Mouse (Mus musculus) telencephalon, adult 2 months (tissue): ENCODE measurements at regions not wholly inside any gene's neighbourhood (a gene's known extent, or its start where the extent isn't known, plus 50 kb on each side); places are given as distances from the start of the nearest gene placed in this dataset.

Experiments
- DNase-seq: peaks from one replicate; pipeline ENCODE4 v3.0.0-alpha.2; 2011; ENCODE audit warnings: low read depth, low spot score

DNA sequence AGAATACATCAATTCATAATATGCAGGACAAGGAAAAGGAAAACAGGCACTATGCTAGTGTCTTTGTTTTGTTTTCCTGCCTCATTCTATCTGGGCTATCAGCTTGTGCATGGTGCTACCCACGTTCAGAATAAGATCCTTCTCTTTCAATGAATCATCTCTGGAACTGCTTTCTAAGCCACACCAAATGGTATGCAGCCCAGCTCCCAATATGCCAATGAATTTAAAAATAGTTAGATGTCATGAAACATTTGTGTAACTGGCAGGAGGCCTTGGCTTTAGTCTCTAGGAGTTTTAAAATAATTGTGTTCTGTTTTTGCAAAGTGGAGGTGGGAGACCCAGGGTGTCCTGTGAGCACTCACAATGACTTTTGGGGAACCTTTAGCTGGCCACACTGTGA lies 603.1 kb upstream of the Sema6d start:
- DNase-seq, result no peak

DNA sequence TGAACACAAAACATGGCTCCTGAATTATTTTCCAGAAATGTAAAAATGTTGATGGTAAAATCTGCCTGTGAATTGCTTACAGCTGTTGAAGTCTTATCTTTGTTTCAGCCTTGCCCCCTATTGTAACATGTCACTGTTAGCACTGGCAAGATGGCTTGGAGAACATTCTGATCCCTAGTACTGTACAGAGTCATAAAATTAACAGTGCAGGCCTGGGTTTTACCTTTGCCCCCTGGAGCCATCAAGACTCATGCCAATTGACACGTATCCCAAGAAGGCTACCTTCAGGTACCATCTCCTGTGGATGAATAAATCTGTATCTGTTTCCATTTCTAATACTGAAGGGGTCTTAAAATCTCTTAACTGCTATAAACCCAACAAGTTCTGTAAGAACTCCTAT lies 583.6 kb upstream of the Sema6d start:
- no peak for DNase-seq

DNA sequence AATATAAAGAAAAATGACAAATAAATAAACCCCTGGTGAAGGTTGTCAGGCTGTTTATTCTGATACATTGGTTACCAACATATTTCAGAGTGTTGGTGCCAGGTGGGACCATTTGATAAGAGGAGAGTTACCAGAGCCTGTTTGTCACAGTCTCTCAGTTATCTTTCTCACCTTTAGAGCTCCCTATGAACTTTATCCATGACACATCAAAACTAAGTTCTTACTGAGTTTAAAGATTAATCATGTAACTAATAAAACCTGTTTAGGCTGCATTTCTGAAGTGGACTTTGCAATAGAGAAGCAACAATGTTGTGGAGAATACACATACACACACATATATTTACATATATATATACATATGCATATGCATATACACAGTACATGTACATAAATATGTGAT lies 582.7 kb upstream of the Sema6d start:
- no peak for DNase-seq

DNA sequence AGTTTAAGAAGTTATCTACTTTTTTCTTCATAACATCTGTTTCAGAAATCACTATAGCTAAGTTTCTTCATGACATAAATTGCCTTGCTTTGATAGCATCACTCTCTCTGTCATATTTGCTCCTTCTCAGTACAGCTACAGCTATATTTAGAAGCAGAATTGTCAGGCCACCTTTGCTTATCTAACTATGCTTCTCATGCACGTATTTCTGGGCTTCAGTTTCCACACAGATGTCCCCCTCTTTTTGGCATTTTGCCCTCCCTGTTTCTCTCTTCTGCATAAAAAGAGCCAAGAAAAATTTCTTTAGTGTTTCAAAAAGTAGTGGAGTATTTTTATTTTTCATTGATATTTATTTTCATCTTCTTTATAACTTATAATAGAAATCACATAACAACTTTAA lies 560.9 kb upstream of the Sema6d start:
- peak; percentile 16 for DNase-seq

DNA sequence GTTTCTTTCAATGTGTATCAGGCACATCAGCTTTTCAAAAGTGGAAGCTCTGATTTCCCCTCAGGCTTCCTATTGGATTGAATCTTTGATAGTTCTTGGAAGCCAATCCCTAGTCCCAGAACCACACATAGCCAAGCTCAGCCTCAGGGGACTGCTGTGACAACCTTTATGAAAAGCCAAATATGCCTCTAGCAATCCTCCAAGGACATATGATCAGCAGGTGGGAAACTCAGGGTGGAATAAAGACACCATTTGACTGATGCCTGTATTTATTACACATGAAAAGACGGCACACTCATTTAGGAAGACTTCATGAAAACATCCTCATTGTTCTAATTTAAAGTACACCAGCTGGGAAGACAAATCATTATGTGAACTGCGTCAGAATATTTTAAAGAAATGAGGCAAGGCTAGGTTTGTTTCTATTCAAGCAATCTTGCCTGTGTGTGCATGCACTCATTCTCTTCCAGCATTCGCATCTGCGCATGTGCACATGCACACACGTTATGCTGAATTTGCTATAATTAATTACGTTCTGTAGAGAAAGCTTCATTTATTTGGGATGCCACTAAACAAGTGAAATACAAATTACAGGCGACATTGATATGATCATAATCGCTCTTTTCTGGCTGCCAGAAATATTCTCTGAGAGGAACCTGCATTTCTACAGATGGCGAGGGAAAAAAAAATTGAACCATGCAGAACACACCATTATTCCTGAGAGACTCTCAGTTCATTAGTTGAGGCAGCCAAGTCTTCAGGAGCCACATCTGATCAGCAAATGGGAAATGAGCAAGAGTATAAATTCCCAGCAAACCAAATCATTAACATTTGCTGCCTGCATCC lies 556.6 kb upstream of the Sema6d start:
- peak; percentile 34 for DNase-seq

DNA sequence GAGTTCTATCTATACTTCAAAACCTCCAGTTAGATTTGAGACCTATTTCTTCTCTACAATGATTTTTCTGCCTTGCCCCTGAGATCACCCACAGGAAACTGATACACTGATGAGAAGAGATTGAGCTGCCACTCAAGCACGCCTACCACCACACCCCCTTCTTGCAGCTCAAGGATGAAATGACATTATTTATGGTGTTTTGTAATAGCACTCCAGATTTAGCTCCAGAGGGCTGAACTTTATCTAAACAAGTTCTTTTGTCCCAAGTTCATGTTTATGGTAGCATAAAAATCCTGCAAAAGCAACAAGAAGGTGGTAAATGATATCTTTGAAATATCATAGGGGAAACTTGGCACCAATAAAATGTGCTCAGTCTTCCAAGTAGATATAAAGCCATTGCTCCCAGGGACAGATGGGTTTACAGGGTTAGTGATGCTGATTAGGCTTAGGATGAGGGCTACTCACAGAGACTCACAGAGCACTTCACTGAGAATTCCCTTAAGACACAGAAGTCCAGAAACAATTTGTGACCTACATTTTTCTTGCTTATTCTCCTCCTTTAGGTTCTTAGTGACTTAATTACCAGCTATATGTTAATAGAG lies 538.4 kb upstream of the Sema6d start:
- no peak for DNase-seq

DNA sequence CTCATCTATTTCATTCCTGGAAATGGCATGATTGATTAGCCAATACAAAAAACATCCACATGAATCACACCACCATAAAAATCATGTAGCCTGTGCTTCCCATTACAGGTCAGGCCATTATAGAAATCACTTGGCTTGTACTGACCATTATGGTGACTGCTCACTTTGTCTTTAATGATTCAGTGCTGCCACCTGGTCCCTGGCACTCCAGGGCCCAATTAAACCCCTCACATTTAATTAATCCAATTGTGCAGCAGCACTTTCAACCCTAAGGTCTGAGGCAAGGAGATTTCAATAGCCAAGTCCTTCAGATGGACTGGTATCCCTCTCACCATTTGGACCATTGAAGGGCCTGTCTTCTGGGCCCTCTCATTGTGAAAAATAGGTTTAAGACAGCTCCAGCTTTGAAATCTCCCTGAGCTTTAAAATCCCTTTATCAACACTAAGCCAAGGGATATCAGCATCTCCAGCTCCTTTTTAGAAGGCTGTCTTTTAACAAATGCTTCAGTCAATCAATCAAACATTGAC lies 531.6 kb upstream of the Sema6d start:
- DNase-seq, result no peak
